Mouse (Mus musculus) liver, adult 2 months (tissue): ENCODE measurements at regions not wholly inside any gene's neighbourhood (a gene's known extent, or its start where the extent isn't known, plus 50 kb on each side); places are given as distances from the start of the nearest gene placed in this dataset.

Experiments used
- CTCF ChIP-seq: fragments of 200-500 bp; IDR thresholded peaks from 2 replicates; pipeline ENCODE4 v1.5.1; 2011; ENCODE audit warnings: low read depth, low read length, control low read depth
- POLR2A ChIP-seq: fragments of 200-500 bp; IDR thresholded peaks from 2 replicates; pipeline ENCODE4 v1.6.1; 2011; ENCODE audit warnings: low read length, control low read depth; ENCODE audit not compliant: insufficient read depth; ENCODE audit errors: extremely low read depth

DNA sequence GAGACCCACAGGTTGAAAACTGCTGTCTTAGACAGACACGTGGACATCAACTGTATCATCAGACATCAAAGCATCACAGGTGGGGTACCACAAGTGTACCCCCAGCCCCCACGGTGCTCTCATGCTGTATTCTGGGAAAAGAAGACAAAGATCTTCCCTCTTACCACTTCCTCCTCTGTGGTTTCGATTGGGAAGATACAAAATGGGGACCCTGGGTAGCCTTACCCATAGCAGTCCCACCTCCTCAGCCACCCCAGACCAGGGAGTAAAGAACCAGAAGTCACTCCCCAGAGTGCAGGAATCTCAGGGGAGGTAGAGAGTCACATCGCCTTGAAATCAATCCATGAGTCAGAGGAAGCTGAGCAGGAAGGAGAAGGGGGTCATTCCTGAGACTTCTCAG, 60.7 kb upstream of the Ctnnb1 start:
- TF ChIP-seq CTCF (no peak), POLR2A (no peak)
